8 mouse cellular contexts compared by ENCODE assay signal in genomic region chr4:100407261-100407874, GRCm38 (mm10).
DNase-seq lines count a peak whose midpoint lies in the region; ATAC-seq and TF ChIP-seq lines count a peak whose summit lies in the region.

No protein-coding gene starts in this region.

- H3K9ac ChIP-seq in liver, adult 2 months (ENCODE audit: low read depth, low read length): no peak overlapping the region
- no peak overlapping the region for H3K9ac ChIP-seq in liver, embryonic 12.5 days
- no peak overlapping the region for H3K9ac ChIP-seq in intestine, embryonic 14.5 days (ENCODE audit: low read length)

- H3K27ac ChIP-seq in liver, adult 2 months (replicated peaks; ENCODE audit: insufficient read depth, low read depth, low read length): no peak overlapping the region
- H3K27ac ChIP-seq in liver, embryonic 12.5 days: no peak overlapping the region
- H3K27ac ChIP-seq in intestine, embryonic 14.5 days (ENCODE audit: low read depth): peak overlapping the region; percentile 43; the same call in 1 of the 2 replicates

- no peak overlapping the region for H3K4me3 ChIP-seq in liver, adult 2 months (ENCODE audit: insufficient read depth, low read depth, low read length)
- no peak overlapping the region for H3K4me3 ChIP-seq in liver, embryonic 12.5 days
- H3K4me3 ChIP-seq in intestine, embryonic 14.5 days (ENCODE audit: low read depth, low read length): no peak overlapping the region

- H3K27me3 ChIP-seq in liver, adult 2 months (ENCODE audit: control insufficient read depth, insufficient read depth, low read length): no peaks in the 10 kb centered on the region; the same call in 1 of the 2 replicates
- no peaks in the 10 kb centered on the region for H3K27me3 ChIP-seq in liver, embryonic 12.5 days (replicated peaks)
- H3K27me3 ChIP-seq in intestine, embryonic 14.5 days (replicated peaks; ENCODE audit: control insufficient read depth, insufficient read depth, low read length): no peaks in the 10 kb centered on the region

- no peaks in the 10 kb centered on the region for H3K79me2 ChIP-seq in liver, adult 2 months (ENCODE audit: control insufficient read depth, insufficient read depth, low read length)

- DNase-seq in liver, adult 2 months (ENCODE audit: extremely low read depth, low read depth, low spot score): peak; percentile 30
- DNase-seq in cerebellum, adult 18-20 months: peak; percentile 77 to 86
- peak; percentile 23 to 70 for DNase-seq in frontal cortex, postnatal 10 days (ENCODE audit: low spot score in 2 of 2)
- peak; percentile 90 for DNase-seq in intestine, embryonic 14.5 days (ENCODE audit: low spot score)
- peak; percentile 66 to 75 for DNase-seq in left cerebral cortex, adult 18-20 months (ENCODE audit: low spot score in 2 of 2)
- peak; percentile 34 for DNase-seq in naive thymus-derived CD4-positive, alpha-beta T cell, adult 2 months (ENCODE audit: low read depth)
- peak; percentile 62 for DNase-seq in thymus, postnatal 0 days (ENCODE audit: low spot score)

- TF ChIP-seq POLR2A in liver, adult 2 months (IDR thresholded peaks at IDR 0.05; ENCODE audit: extremely low read depth, insufficient read depth, low read length): no peak

- no peak overlapping the region for H3K4me2 ChIP-seq in liver, embryonic 12.5 days
- no peak overlapping the region for H3K4me2 ChIP-seq in intestine, embryonic 14.5 days (ENCODE audit: low read length)

- H3K4me1 ChIP-seq in liver, adult 2 months (ENCODE audit: control insufficient read depth, insufficient read depth, low read length): no peaks in the 10 kb centered on the region
- no peaks in the 10 kb centered on the region for H3K4me1 ChIP-seq in liver, embryonic 12.5 days
- H3K4me1 ChIP-seq in intestine, embryonic 14.5 days (replicated peaks; ENCODE audit: control insufficient read depth, insufficient read depth, low read length): peaks cover 15% of the 10 kb centered on the region

- H3K9me3 ChIP-seq in liver, embryonic 12.5 days (replicated peaks): no peaks in the 10 kb centered on the region
- H3K9me3 ChIP-seq in intestine, embryonic 14.5 days (ENCODE audit: control insufficient read depth, low read length): no peaks in the 10 kb centered on the region

- peak; percentile 37; the same call in 1 of the 2 replicates for TF ChIP-seq CTCF in liver, adult 2 months (IDR thresholded peaks at IDR 0.05; ENCODE audit: low read depth, low read length)

- H3K36me3 ChIP-seq in liver, adult 2 months (ENCODE audit: control insufficient read depth, insufficient read depth, low read length): no peaks in the 10 kb centered on the region; the same call in 1 of the 2 replicates
- no peaks in the 10 kb centered on the region for H3K36me3 ChIP-seq in liver, embryonic 12.5 days
- peaks cover 3% of the 10 kb centered on the region for H3K36me3 ChIP-seq in intestine, embryonic 14.5 days (ENCODE audit: control insufficient read depth, insufficient read depth, low read length)

- 35% methylated on average over 9 of the region's 9 CpGs for WGBS in liver, adult 2 months
- 36% methylated on average over 9 of the region's 9 CpGs for WGBS in liver, embryonic 12.5 days (ENCODE audit: insufficient replicate concordance)
- WGBS in intestine, embryonic 14.5 days: 28% methylated on average over 9 of the region's 9 CpGs

- no peak for ATAC-seq in liver, embryonic 12.5 days
- ATAC-seq in intestine, embryonic 14.5 days (replicated peaks; ENCODE audit: low FRiP score, low TSS enrichment, low read depth): no peak

Comparison
In these comparisons a context has a peak if more than half of its experiments do, and no peak if none do; other contexts are left out.
1. DNase-seq: peak in every context shown above with its lines; median percentile 90 in intestine, embryonic 14.5 days; 82 in cerebellum, adult 18-20 months; 70 in left cerebral cortex, adult 18-20 months; 62 in thymus, postnatal 0 days; 46 in frontal cortex, postnatal 10 days; 34 in naive thymus-derived CD4-positive, alpha-beta T cell, adult 2 months; 30 in liver, adult 2 months.